Mouse (Mus musculus) cerebellum, adult 2 months (tissue): ENCODE results near the gene Grhl3.

ENCODE experiments used
- CTCF ChIP-seq: fragments of 200-500 bp; IDR thresholded peaks from 2 replicates; pipeline ENCODE4 v1.5.1; 2011; ENCODE audit warnings: low read depth, mild to moderate bottlenecking, control low read depth, low read length, moderate library complexity, borderline replicate concordance; ENCODE audit not compliant: insufficient read depth
- POLR2A ChIP-seq: fragments of 200-500 bp; IDR thresholded peaks from 2 replicates; pipeline ENCODE4 v1.6.1; 2011; ENCODE audit warnings: low read length, control low read depth, borderline replicate concordance; ENCODE audit not compliant: insufficient read depth

DNA sequence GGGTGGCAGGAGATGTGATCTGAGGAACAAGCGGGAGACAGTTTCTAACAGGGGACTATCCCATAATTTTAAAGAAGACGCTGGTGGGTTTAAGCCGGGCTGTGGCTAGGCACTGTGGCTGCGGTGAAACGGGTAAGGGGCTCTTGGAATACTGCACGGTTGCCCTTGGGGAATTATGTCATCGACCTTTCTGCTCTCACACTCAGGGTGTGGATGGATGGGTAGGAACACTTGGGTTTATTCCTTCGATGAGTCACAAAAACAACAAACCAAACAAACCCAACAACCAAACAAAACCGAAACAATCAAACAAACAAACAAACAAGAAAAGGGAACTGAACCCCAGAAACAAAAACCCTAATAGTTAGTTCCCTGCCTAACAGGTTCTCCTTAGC lies 78.0 kb downstream of the Grhl3 start:
- TF ChIP-seq CTCF (no peak), POLR2A (no peak)
